Mouse (Mus musculus): ENCODE measurements around the gene Mmel1.

GRCm38 (mm10) chr4:154864961-154865760 is 4.2 kb upstream of the Mmel1 start:
- TF ChIP-seq E2F4 (IDR thresholded peaks at IDR 0.05; ENCODE audit: insufficient read depth) (no peak), TCF3 (IDR thresholded peaks at IDR 0.05; ENCODE audit: insufficient read length, low read depth) (no peak), TCF12 (IDR thresholded peaks at IDR 0.05; ENCODE audit: insufficient read depth, poor library complexity, severe bottlenecking) (no peak)
